Mouse (Mus musculus) heart, embryonic 13.5 days (tissue): ENCODE results near the gene Sestd1. TPM values are rescaled to one million over a fixed set of nuclear protein-coding genes. Genes with fewer than 3 reads are reported as not detected.
A peak's percentile ranks its signal among the peaks of the same experiment; 100 is the strongest.

ENCODE experiments used
- ATAC-seq: fragments of 200-750 bp; cut with Nextera tagmentation; 2 replicates; pipeline ENCODE4 v1.8.0; 2017; ENCODE audit warnings: moderate TSS enrichment; ENCODE audit not compliant: insufficient number of reproducible peaks, low FRiP score, low TSS enrichment; ENCODE audit errors: extremely low read depth
- H3K27ac ChIP-seq: fragments of 300-500 bp; sonication (generic); replicated peaks from 2 replicates; pipeline ENCODE4 v1.5.1; 2015; ENCODE audit warnings: moderate library complexity, mild to moderate bottlenecking, inconsistent platforms
- H3K27me3 ChIP-seq: fragments of 300-500 bp; sonication (generic); replicated peaks from 2 replicates; pipeline ENCODE4 v1.6.1; 2015; ENCODE audit warnings: mild to moderate bottlenecking, inconsistent platforms
- H3K36me3 ChIP-seq: fragments of 300-500 bp; sonication (generic); 2 replicates; pipeline ENCODE4 v1.6.1; 2015; ENCODE audit warnings: mild to moderate bottlenecking, inconsistent platforms
- H3K4me1 ChIP-seq: fragments of 300-500 bp; sonication (generic); 2 replicates; pipeline ENCODE4 v1.6.1; 2015; ENCODE audit warnings: inconsistent platforms
- H3K4me2 ChIP-seq: fragments of 300-500 bp; sonication (generic); 2 replicates; pipeline ENCODE4 v1.6.1; 2015; ENCODE audit warnings: inconsistent platforms, mild to moderate bottlenecking, moderate library complexity
- H3K4me3 ChIP-seq: fragments of 300-500 bp; sonication (generic); 2 replicates; pipeline ENCODE4 v1.5.1; 2015; ENCODE audit warnings: moderate library complexity, mild to moderate bottlenecking, inconsistent platforms
- H3K9ac ChIP-seq: fragments of 300-500 bp; sonication (generic); 2 replicates; pipeline ENCODE4 v1.6.1; 2015; ENCODE audit warnings: inconsistent platforms, mild to moderate bottlenecking, moderate library complexity
- H3K9me3 ChIP-seq: fragments of 300-500 bp; sonication (generic); 2 replicates; pipeline ENCODE4 v1.6.1; 2016; ENCODE audit warnings: inconsistent platforms
- WGBS: fragments of 180-500 bp; shearing (Covaris S2); methylation state at CpG from one replicate; pipeline ENCODE4 v1.1.7; 2015; ENCODE audit warnings: mixed read lengths; 5-methylcytosine and 5-hydroxymethylcytosine counted together
- polyA plus RNA-seq: library from polyadenylated mRNA; unstranded; fragments of >200 nt; fragmentation: Nextera tagmentation; extraction: Ambion mirVana; gene quantifications from 2 replicates; pipeline ENCODE4 v1.2.1, GENCODE M21; 2015

Sestd1 gene
- polyA plus RNA-seq, 1 experiment from 2014 or later, result 8.1 TPM

- WGBS, result 30% methylated on average over 10 of the region's 10 CpGs
- Histone ChIP-seq H3K4me3 (peak overlapping the region; percentile 77), H3K4me2 (peak overlapping the region; percentile 80), H3K27ac (peak overlapping the region; percentile 99), H3K4me1 (peaks cover 83% of the 10 kb centered on the region), H3K36me3 (peaks cover 11% of the 10 kb centered on the region), H3K9ac (peak overlapping the region; percentile 93), H3K9me3 (no peaks in the 10 kb centered on the region), H3K27me3 (no peaks in the 10 kb centered on the region)
- no peak for ATAC-seq
Measured at GRCm38 (mm10) chr2:77172241-77172671, 108.1 kb downstream of the Sestd1 start.

- Histone ChIP-seq H3K4me2 (peak overlapping the region; percentile 80), H3K27ac (peak overlapping the region; percentile 99), H3K9ac (peak overlapping the region; percentile 93), H3K4me1 (peaks cover 85% of the 10 kb centered on the region), H3K36me3 (peaks cover 17% of the 10 kb centered on the region), H3K27me3 (no peaks in the 10 kb centered on the region), H3K9me3 (no peaks in the 10 kb centered on the region), H3K4me3 (peak overlapping the region; percentile 77)
- ATAC-seq, result peak; percentile 18; the same call in 1 of the 2 replicates
- WGBS, result 15% methylated on average over 23 of the region's 23 CpGs
Measured at GRCm38 (mm10) chr2:77171444-77172240, 108.8 kb downstream of the Sestd1 start.

- H3K4me3 ChIP-seq, result peak within 1 kb of the TSS; percentile 77
- H3K4me2 ChIP-seq, result peak within 1 kb of the TSS; percentile 80
- H3K9me3 ChIP-seq, result no peaks in the 10 kb centered on the region
- no peak for ATAC-seq
- peak within 1 kb of the TSS; percentile 93 for H3K9ac ChIP-seq
- H3K27me3 ChIP-seq, result no peaks in the 10 kb centered on the region
- peaks cover 27% of the 10 kb centered on the region for H3K36me3 ChIP-seq
- peaks cover 85% of the 10 kb centered on the region for H3K4me1 ChIP-seq
- 2% methylated on average over 4 of the region's 6 CpGs for WGBS
- peak within 1 kb of the TSS; percentile 99 for H3K27ac ChIP-seq
Measured at GRCm38 (mm10) chr2:77170633-77171105, 109.7 kb downstream of the Sestd1 start, which contains the start of gene Ccdc141. TSS of gene Ccdc141 (minus strand) at chr2:77170636.

GRCm38 (mm10) chr2:77169916-77170632, 110.3 kb downstream of the Sestd1 start:
- Histone ChIP-seq H3K9ac (peak overlapping the region; percentile 93), H3K9me3 (no peaks in the 10 kb centered on the region), H3K36me3 (peaks cover 32% of the 10 kb centered on the region), H3K4me3 (peak overlapping the region; percentile 77), H3K4me2 (peak overlapping the region; percentile 80), H3K27me3 (no peaks in the 10 kb centered on the region), H3K4me1 (peaks cover 84% of the 10 kb centered on the region), H3K27ac (peak overlapping the region; percentile 99)
- under 1% methylated on average over 21 of the region's 21 CpGs for WGBS
- ATAC-seq, result peak; percentile 43; the same call in 1 of the 2 replicates

- Histone ChIP-seq H3K4me3 (peak overlapping the region; percentile 77), H3K4me1 (peaks cover 82% of the 10 kb centered on the region), H3K27me3 (no peaks in the 10 kb centered on the region), H3K4me2 (peak overlapping the region; percentile 80), H3K9me3 (no peaks in the 10 kb centered on the region), H3K36me3 (peaks cover 37% of the 10 kb centered on the region), H3K9ac (peak overlapping the region; percentile 93), H3K27ac (peak overlapping the region; percentile 99)
- ATAC-seq, result no peak
- 37% methylated on average over 4 of the region's 4 CpGs for whole genome bisulfite sequencing
Measured at GRCm38 (mm10) chr2:77169218-77169617, 111.2 kb downstream of the Sestd1 start.

- H3K4me1 ChIP-seq, result peaks cover 78% of the 10 kb centered on the region
- peak overlapping the region; percentile 80 for H3K4me2 ChIP-seq
- peak overlapping the region; percentile 93 for H3K9ac ChIP-seq
- H3K27me3 ChIP-seq, result no peaks in the 10 kb centered on the region
- 58% methylated on average over 7 of the region's 7 CpGs for WGBS
- peaks cover 38% of the 10 kb centered on the region for H3K36me3 ChIP-seq
- no peaks in the 10 kb centered on the region for H3K9me3 ChIP-seq
- H3K4me3 ChIP-seq, result peak overlapping the region; percentile 77
- peak overlapping the region; percentile 99 for H3K27ac ChIP-seq
- ATAC-seq, result no peak
Measured at GRCm38 (mm10) chr2:77168781-77169180, 111.6 kb downstream of the Sestd1 start.

- Histone ChIP-seq H3K4me1 (peaks cover 74% of the 10 kb centered on the region), H3K9ac (peak overlapping the region; percentile 93)
- WGBS, result 61% methylated on average over 13 of the region's 13 CpGs
Measured at GRCm38 (mm10) chr2:77168081-77168685, 112.2 kb downstream of the Sestd1 start.

GRCm38 (mm10) chr2:77166366-77166765, 114.0 kb downstream of the Sestd1 start:
- H3K9ac ChIP-seq, result no peak overlapping the region; the same call in 1 of the 2 replicates
- H3K9me3 ChIP-seq, result no peaks in the 10 kb centered on the region
- peaks cover 62% of the 10 kb centered on the region for H3K36me3 ChIP-seq
- ATAC-seq, result no peak
- peaks cover 60% of the 10 kb centered on the region for H3K4me1 ChIP-seq
- H3K27me3 ChIP-seq, result no peaks in the 10 kb centered on the region
- WGBS, result 59% methylated on average over 4 of the region's 4 CpGs
- peak overlapping the region; percentile 80 for H3K4me2 ChIP-seq
- H3K27ac ChIP-seq, result no peak overlapping the region
- H3K4me3 ChIP-seq, result peak overlapping the region; percentile 77; the same call in 1 of the 2 replicates

More at GRCm38 (mm10) chr2:77168081-77168685, 112.2 kb downstream of the Sestd1 start:
- no peaks in the 10 kb centered on the region for H3K27me3 ChIP-seq
- peak overlapping the region; percentile 99 for H3K27ac ChIP-seq
- peak overlapping the region; percentile 80 for H3K4me2 ChIP-seq
- no peaks in the 10 kb centered on the region for H3K9me3 ChIP-seq
- no peak for ATAC-seq
- H3K36me3 ChIP-seq, result peaks cover 44% of the 10 kb centered on the region
- H3K4me3 ChIP-seq, result peak overlapping the region; percentile 77

- Histone ChIP-seq H3K4me1 (peaks cover 53% of the 10 kb centered on the region), H3K36me3 (peaks cover 79% of the 10 kb centered on the region), H3K27ac (no peak overlapping the region), H3K9me3 (no peaks in the 10 kb centered on the region), H3K27me3 (no peaks in the 10 kb centered on the region), H3K9ac (no peak overlapping the region), H3K4me2 (peak overlapping the region; percentile 34; the same call in 1 of the 2 replicates), H3K4me3 (no peak overlapping the region; the same call in 1 of the 2 replicates)
- WGBS, result 59% methylated on average over 3 of the region's 3 CpGs
- no peak for ATAC-seq
Measured at GRCm38 (mm10) chr2:77164662-77165061, 115.7 kb downstream of the Sestd1 start.

GRCm38 (mm10) chr2:77163381-77163780, 117.0 kb downstream of the Sestd1 start:
- Histone ChIP-seq H3K4me3 (no peak overlapping the region), H3K4me2 (no peak overlapping the region), H3K27ac (no peak overlapping the region), H3K27me3 (no peaks in the 10 kb centered on the region), H3K9ac (no peak overlapping the region), H3K9me3 (no peaks in the 10 kb centered on the region), H3K36me3 (peaks cover 89% of the 10 kb centered on the region), H3K4me1 (peaks cover 46% of the 10 kb centered on the region)
- 89% methylated on average over 3 of the region's 3 CpGs for WGBS
- ATAC-seq, result no peak

GRCm38 (mm10) chr2:77162135-77162534, 118.3 kb downstream of the Sestd1 start:
- no peak overlapping the region for H3K4me3 ChIP-seq
- no peak for ATAC-seq
- H3K27ac ChIP-seq, result no peak overlapping the region
- WGBS, result 69% methylated on average over 3 of the region's 3 CpGs
- no peaks in the 10 kb centered on the region for H3K9me3 ChIP-seq
- no peak overlapping the region for H3K9ac ChIP-seq
- H3K4me1 ChIP-seq, result peaks cover 33% of the 10 kb centered on the region
- no peak overlapping the region for H3K4me2 ChIP-seq
- peaks cover 80% of the 10 kb centered on the region for H3K36me3 ChIP-seq
- no peaks in the 10 kb centered on the region for H3K27me3 ChIP-seq
